ENCODE assay signal across 8 mouse cellular contexts in genomic region chr4:139092356-139093195, GRCm38 (mm10). TPM values are rescaled to one million over a fixed set of nuclear protein-coding genes. Genes with fewer than 3 reads are reported as not detected.
DNase-seq lines count a peak whose midpoint lies in the region; ATAC-seq and TF ChIP-seq lines count a peak whose summit lies in the region.

TSS of gene Nbl1 (minus strand) at chr4:139092993.

- TF ChIP-seq EP300 in stomach, postnatal 0 days (optimal IDR thresholded peaks at IDR 0.05) = no peak

- H3K27me3 ChIP-seq in megakaryocyte, embryonic 14.5 days (replicated peaks) = peaks cover 90% of the 10 kb centered on the region
- 0 out of 2 replicates have a peak, but pooled peaks cover 4% of the 10 kb centered on the region for H3K27me3 ChIP-seq in embryonic facial prominence, embryonic 14.5 days (replicated peaks; ENCODE audit: control insufficient read depth, insufficient read depth, low read length)
- peaks cover 12% of the 10 kb centered on the region for H3K27me3 ChIP-seq in heart, embryonic 14.5 days (ENCODE audit: control insufficient read depth, insufficient read depth, low read length)
- peaks cover 7% of the 10 kb centered on the region; the same call in 1 of the 2 replicates for H3K27me3 ChIP-seq in lung, embryonic 16.5 days (ENCODE audit: control insufficient read depth, insufficient read depth, low read depth, low read length)
- no peaks in the 10 kb centered on the region for H3K27me3 ChIP-seq in stomach, postnatal 0 days (ENCODE audit: control insufficient read depth, insufficient read depth, low read length)

- no peaks in the 10 kb centered on the region for H3K36me3 ChIP-seq in megakaryocyte, embryonic 14.5 days (replicated peaks; ENCODE audit: low read length)
- H3K36me3 ChIP-seq in embryonic facial prominence, embryonic 14.5 days (ENCODE audit: control insufficient read depth, insufficient read depth, low read length) = 0 out of 2 replicates have a peak, but pooled peaks cover 3% of the 10 kb centered on the region
- no peaks in the 10 kb centered on the region for H3K36me3 ChIP-seq in heart, embryonic 14.5 days (ENCODE audit: control insufficient read depth, insufficient read depth, low read length)
- H3K36me3 ChIP-seq in lung, embryonic 16.5 days (ENCODE audit: control insufficient read depth, insufficient read depth, low read length) = no peaks in the 10 kb centered on the region
- no peaks in the 10 kb centered on the region for H3K36me3 ChIP-seq in stomach, postnatal 0 days (ENCODE audit: control insufficient read depth, insufficient read depth, low read length)

- H3K27ac ChIP-seq in embryonic facial prominence, embryonic 14.5 days (replicated peaks; ENCODE audit: low read depth, low read length) = peak within 1 kb of the TSS; percentile 82
- no peak within 1 kb of the TSS for H3K27ac ChIP-seq in heart, embryonic 14.5 days (replicated peaks in 1 of 2; ENCODE audit: control insufficient read depth in 1 of 2, insufficient read depth in 1 of 2, low read depth in 2 of 2, low read length in 2 of 2)
- peak within 1 kb of the TSS; percentile 38 for H3K27ac ChIP-seq in lung, embryonic 16.5 days (ENCODE audit: low read length)
- peak within 1 kb of the TSS; percentile 77 for H3K27ac ChIP-seq in stomach, postnatal 0 days (replicated peaks)

- H3K4me1 ChIP-seq in megakaryocyte, embryonic 14.5 days = peaks cover 26% of the 10 kb centered on the region
- H3K4me1 ChIP-seq in embryonic facial prominence, embryonic 14.5 days (ENCODE audit: control insufficient read depth, insufficient read depth, low read length) = peaks cover 17% of the 10 kb centered on the region; the same call in 1 of the 2 replicates
- peaks cover 10 to 14% of the 10 kb centered on the region in 2 experiments; a peak in 3 of 4 replicates for H3K4me1 ChIP-seq in heart, embryonic 14.5 days (ENCODE audit: control insufficient read depth in 2 of 2, insufficient read depth in 2 of 2, low read length in 2 of 2)
- peaks cover 27% of the 10 kb centered on the region for H3K4me1 ChIP-seq in lung, embryonic 16.5 days (replicated peaks; ENCODE audit: control insufficient read depth, insufficient read depth, low read length)
- H3K4me1 ChIP-seq in stomach, postnatal 0 days (replicated peaks; ENCODE audit: control insufficient read depth, insufficient read depth) = peaks cover 10% of the 10 kb centered on the region

- H3K9me3 ChIP-seq in megakaryocyte, embryonic 14.5 days = peaks cover 14% of the 10 kb centered on the region
- H3K9me3 ChIP-seq in embryonic facial prominence, embryonic 14.5 days (ENCODE audit: control insufficient read depth, low read length) = peaks cover 7% of the 10 kb centered on the region; the same call in 1 of the 2 replicates
- H3K9me3 ChIP-seq in heart, embryonic 14.5 days (ENCODE audit: control insufficient read depth, low read length) = 0 out of 2 replicates have a peak, but pooled peaks cover 6% of the 10 kb centered on the region
- no peaks in the 10 kb centered on the region for H3K9me3 ChIP-seq in lung, embryonic 16.5 days (ENCODE audit: control insufficient read depth, low read length)
- 0 out of 2 replicates have a peak, but pooled peaks cover 3% of the 10 kb centered on the region for H3K9me3 ChIP-seq in stomach, postnatal 0 days (ENCODE audit: control insufficient read depth, low read length)

- peak; percentile 76 for DNase-seq in embryonic facial prominence, embryonic 14.5 days (ENCODE audit: low spot score)
- DNase-seq in large intestine, adult 2 months (ENCODE audit: low read depth, low spot score) = no peak
- DNase-seq in stomach, postnatal 0 days (ENCODE audit: low spot score) = peak; percentile 77
- no peak for DNase-seq in cerebellum, adult 11-12 months

- peak within 1 kb of the TSS; percentile 92 for H3K9ac ChIP-seq in embryonic facial prominence, embryonic 14.5 days (ENCODE audit: low read depth, low read length)
- peak within 1 kb of the TSS; percentile 79 for H3K9ac ChIP-seq in heart, embryonic 14.5 days (ENCODE audit: low read length)
- peak within 1 kb of the TSS; percentile 87 for H3K9ac ChIP-seq in lung, embryonic 16.5 days (ENCODE audit: low read length)
- H3K9ac ChIP-seq in stomach, postnatal 0 days (ENCODE audit: low read length) = peak within 1 kb of the TSS; percentile 85

- WGBS in embryonic facial prominence, embryonic 14.5 days = 0% methylated on average over 15 of the region's 105 CpGs
- 0% methylated on average over 91 of the region's 105 CpGs for WGBS in heart, embryonic 14.5 days
- 1% methylated on average over 95 of the region's 105 CpGs for WGBS in large intestine, adult 2 months
- WGBS in lung, embryonic 16.5 days = under 1% methylated on average over 60 of the region's 105 CpGs
- under 1% methylated on average over 89 of the region's 105 CpGs for WGBS in stomach, postnatal 0 days

- peak within 1 kb of the TSS; percentile 87 for H3K4me2 ChIP-seq in embryonic facial prominence, embryonic 14.5 days (ENCODE audit: low read depth, low read length)
- peak within 1 kb of the TSS; percentile 99 for H3K4me2 ChIP-seq in heart, embryonic 14.5 days (ENCODE audit: low read length)
- peak within 1 kb of the TSS; percentile 96 for H3K4me2 ChIP-seq in lung, embryonic 16.5 days (ENCODE audit: low read depth, low read length)
- H3K4me2 ChIP-seq in stomach, postnatal 0 days (replicated peaks; ENCODE audit: low read depth) = peak within 1 kb of the TSS; percentile 97

- peak within 1 kb of the TSS; percentile 86 for H3K4me3 ChIP-seq in megakaryocyte, embryonic 14.5 days (replicated peaks)
- H3K4me3 ChIP-seq in embryonic facial prominence, embryonic 14.5 days (ENCODE audit: low read depth, low read length) = peak within 1 kb of the TSS; percentile 85
- H3K4me3 ChIP-seq in heart, embryonic 14.5 days (ENCODE audit: control insufficient read depth in 1 of 2, insufficient read depth in 1 of 2, low read depth in 1 of 2, low read length in 2 of 2) = peak within 1 kb of the TSS; percentile 63 to 69
- peak within 1 kb of the TSS; percentile 74 for H3K4me3 ChIP-seq in lung, embryonic 16.5 days (ENCODE audit: low read length)
- peak within 1 kb of the TSS; percentile 81 for H3K4me3 ChIP-seq in stomach, postnatal 0 days (ENCODE audit: low read depth, low read length)

- no peak for ATAC-seq in megakaryocyte, adult 5-6 weeks (ENCODE audit: poor library complexity, severe bottlenecking)
- peak; percentile 64 for ATAC-seq in embryonic facial prominence, embryonic 14.5 days (ENCODE audit: low read depth)
- peak; percentile 28; the same call in 1 of the 2 replicates for ATAC-seq in heart, embryonic 14.5 days (ENCODE audit: insufficient number of reproducible peaks, insufficient read depth, low FRiP score, low read depth)
- ATAC-seq in lung, embryonic 16.5 days (ENCODE audit: low read depth) = peak; percentile 83
- peak; percentile 48 for ATAC-seq in stomach, postnatal 0 days (ENCODE audit: low FRiP score, low TSS enrichment)

- no peak for TF ChIP-seq CTCF in stomach, postnatal 0 days (IDR thresholded peaks at IDR 0.05; ENCODE audit: low read depth)

RNA-seq across cellular contexts. Expression of gene Nbl1, which starts in this region (rescaled TPM):
- 0.47 TPM in 1 of 2 replicates, not detected in the other for polyA plus RNA-seq in megakaryocyte, embryonic 14.5 days (2012; ENCODE audit: insufficient read depth, low replicate concordance)
- not detected in 2 replicates for total RNA-seq in megakaryocyte, adult 5-6 weeks (2015)
- 0.15 TPM in 1 of 2 replicates, not detected in the other for total RNA-seq in megakaryocyte, adult 5-6 weeks (2017)
- 124 and 133 TPM in 2 replicates for polyA plus RNA-seq in embryonic facial prominence, embryonic 14.5 days (2014; fragmentation: Nextera tagmentation; extraction: Ambion mirVana)
- polyA plus RNA-seq in heart, embryonic 14.5 days (2014; fragmentation: Nextera tagmentation; extraction: Ambion mirVana) = 13.0 and 15.1 TPM in 2 replicates
- 125 and 133 TPM in 2 replicates for polyA plus RNA-seq in large intestine, adult 2 months (2012; rRNA removed)
- 57.4 and 70.9 TPM in 2 replicates for polyA plus RNA-seq in lung, embryonic 16.5 days (2015; fragmentation: Nextera tagmentation; extraction: Ambion mirVana)
- polyA plus RNA-seq in stomach, postnatal 0 days (2015; fragmentation: Nextera tagmentation; extraction: Ambion mirVana) = 53.6 and 58.9 TPM in 2 replicates

Comparison
In these comparisons a context has a peak if more than half of its experiments do, and no peak if none do; other contexts are left out.
1. DNase-seq: peak in embryonic facial prominence, embryonic 14.5 days (single experiment) and stomach, postnatal 0 days (single experiment); none in large intestine, adult 2 months (single experiment) and cerebellum, adult 11-12 months (single experiment).
2. H3K27ac ChIP-seq: peak in embryonic facial prominence, embryonic 14.5 days (single experiment), lung, embryonic 16.5 days (single experiment) and stomach, postnatal 0 days (single experiment); none in heart, embryonic 14.5 days (0 of 2).
3. Peak in every context shown above with its lines, with median percentiles within 50 percentile points of each other: H3K4me3 ChIP-seq, H3K4me2 ChIP-seq and H3K9ac ChIP-seq.